Mouse (Mus musculus) forebrain, embryonic 12.5 days (tissue): ENCODE data around the gene Chil5. TPM values are rescaled to one million over a fixed set of nuclear protein-coding genes. Genes with fewer than 3 reads are reported as not detected.
"Not testable (repeated sequence)": the region's sequence is repeated elsewhere in the genome, so short reads cannot be mapped to it uniquely, and the experiment has no call there.

Source experiments
- ATAC-seq: fragments of 200-750 bp; cut with Nextera tagmentation; 2 replicates; pipeline ENCODE4 v1.8.0; 2017; ENCODE audit warnings: moderate TSS enrichment; ENCODE audit not compliant: low FRiP score
- H3K27ac ChIP-seq: fragments of 300-500 bp; sonication (generic); 2 replicates; pipeline ENCODE4 v1.5.1; 2016; ENCODE audit warnings: mild to moderate bottlenecking
- H3K27me3 ChIP-seq: fragments of 300-500 bp; sonication (generic); 2 replicates; pipeline ENCODE4 v1.6.1; 2016; ENCODE audit warnings: mild to moderate bottlenecking
- H3K36me3 ChIP-seq: fragments of 300-500 bp; sonication (generic); replicated peaks from 2 replicates; pipeline ENCODE4 v1.6.1; 2016; ENCODE audit warnings: mild to moderate bottlenecking
- H3K4me1 ChIP-seq: fragments of 300-500 bp; sonication (generic); 2 replicates; pipeline ENCODE4 v1.6.1; 2016
- H3K4me2 ChIP-seq: fragments of 300-500 bp; sonication (generic); 2 replicates; pipeline ENCODE4 v1.6.1; 2016; ENCODE audit warnings: mild to moderate bottlenecking, moderate library complexity
- H3K4me3 ChIP-seq: fragments of 300-500 bp; sonication (generic); replicated peaks from 2 replicates; pipeline ENCODE4 v1.5.1; 2016; ENCODE audit warnings: mild to moderate bottlenecking
- H3K9ac ChIP-seq: fragments of 300-500 bp; sonication (generic); 2 replicates; pipeline ENCODE4 v1.6.1; 2016; ENCODE audit warnings: mild to moderate bottlenecking
- H3K9me3 ChIP-seq: fragments of 300-500 bp; sonication (generic); 2 replicates; pipeline ENCODE4 v1.6.1; 2016
- whole genome bisulfite sequencing: fragments of 180-500 bp; shearing (Covaris S2); methylation state at CpG from one replicate; pipeline ENCODE4 v1.1.7; 2016; 5-methylcytosine and 5-hydroxymethylcytosine counted together
- polyA plus RNA-seq: library from polyadenylated mRNA; unstranded; fragments of >200 nt; fragmentation: Nextera tagmentation; extraction: Ambion mirVana; gene quantifications from 2 replicates; pipeline ENCODE4 v1.2.1, GENCODE M21; 2016

The Chil5 gene
- polyA plus RNA-seq, 1 experiment from 2014 or later: not detected

GRCm38 (mm10) chr3:106000707-106001375 lies 31.8 kb downstream of the Chil5 start:
- Histone ChIP-seq H3K36me3 (no peaks in the 10 kb centered on the region), H3K9ac (no peak overlapping the region), H3K27me3 (0 out of 2 replicates have a peak, but pooled peaks cover 3% of the 10 kb centered on the region), H3K27ac (no peak overlapping the region), H3K4me1 (peaks cover 10% of the 10 kb centered on the region), H3K4me3 (peak overlapping the region; percentile 25), H3K9me3 (no peaks in the 10 kb centered on the region), H3K4me2 (peak overlapping the region; percentile 52)
- peak; percentile 68; the same call in 1 of the 2 replicates for ATAC-seq
- 19% methylated on average over 11 of the region's 11 CpGs for WGBS

- H3K9ac ChIP-seq: no peak overlapping the region
- 83% methylated on average over 2 of the region's 2 CpGs for WGBS
- H3K36me3 ChIP-seq: no peaks in the 10 kb centered on the region
- no peaks in the 10 kb centered on the region for H3K9me3 ChIP-seq
- no peaks in the 10 kb centered on the region for H3K4me1 ChIP-seq
- H3K27ac ChIP-seq: no peak overlapping the region
- no peak overlapping the region for H3K4me2 ChIP-seq
- ATAC-seq: no peak
- H3K27me3 ChIP-seq: no peaks in the 10 kb centered on the region
- H3K4me3 ChIP-seq: no peak overlapping the region
These were observed 37.9 kb downstream of the Chil5 start for GRCm38 (mm10) chr3:105994730-105995129.

GRCm38 (mm10) chr3:105991653-105992283 lies 40.8 kb downstream of the Chil5 start:
- Histone ChIP-seq H3K4me1 (no peaks in the 10 kb centered on the region), H3K4me3 (no peak overlapping the region), H3K27me3 (no peaks in the 10 kb centered on the region), H3K27ac (no peak overlapping the region), H3K9me3 (no peaks in the 10 kb centered on the region), H3K4me2 (no peak overlapping the region), H3K36me3 (no peaks in the 10 kb centered on the region), H3K9ac (no peak overlapping the region)
- ATAC-seq: peak; percentile 14; the same call in 1 of the 2 replicates
- 35% methylated on average over 4 of the region's 4 CpGs for WGBS

- not testable (repeated sequence) for H3K4me2 ChIP-seq, H3K27ac ChIP-seq, H3K36me3 ChIP-seq, H3K4me1 ChIP-seq, H3K9me3 ChIP-seq, H3K27me3 ChIP-seq, H3K4me3 ChIP-seq, H3K9ac ChIP-seq, ATAC-seq
- WGBS: 41% methylated on average over 5 of the region's 5 CpGs
These were observed 43.0 kb downstream of the Chil5 start for GRCm38 (mm10) chr3:105989611-105990010.

- no peaks in the 10 kb centered on the region for H3K9me3 ChIP-seq
- H3K36me3 ChIP-seq: peaks cover 13% of the 10 kb centered on the region
- no peak overlapping the region for H3K4me3 ChIP-seq
- no peak for ATAC-seq
- H3K27me3 ChIP-seq: no peaks in the 10 kb centered on the region
- H3K4me1 ChIP-seq: no peaks in the 10 kb centered on the region
- WGBS: 94% methylated on average over 2 of the region's 2 CpGs
- no peak overlapping the region for H3K4me2 ChIP-seq
- H3K9ac ChIP-seq: no peak overlapping the region
- H3K27ac ChIP-seq: no peak overlapping the region
These were observed 58.4 kb downstream of the Chil5 start for GRCm38 (mm10) chr3:105974174-105974573.

GRCm38 (mm10) chr3:105973411-105973810 lies 59.2 kb downstream of the Chil5 start, which contains the start of gene Ovgp1:
Ovgp1 (plus strand) TSS chr3:105973711.
- Histone ChIP-seq H3K4me1 (no peaks in the 10 kb centered on the region), H3K9ac (no peak within 1 kb of the TSS), H3K4me2 (no peak within 1 kb of the TSS), H3K36me3 (peaks cover 21% of the 10 kb centered on the region), H3K27ac (no peak within 1 kb of the TSS), H3K4me3 (no peak within 1 kb of the TSS), H3K27me3 (no peaks in the 10 kb centered on the region), H3K9me3 (no peaks in the 10 kb centered on the region)
- 90% methylated on average over 3 of the region's 3 CpGs for WGBS
- ATAC-seq: no peak

GRCm38 (mm10) chr3:105971831-105972446 lies 60.7 kb downstream of the Chil5 start:
- WGBS: 79% methylated on average over 5 of the region's 5 CpGs
- Histone ChIP-seq H3K27ac (no peak overlapping the region), H3K36me3 (peaks cover 36% of the 10 kb centered on the region), H3K9ac (no peak overlapping the region), H3K27me3 (no peaks in the 10 kb centered on the region), H3K4me2 (no peak overlapping the region), H3K9me3 (no peaks in the 10 kb centered on the region), H3K4me1 (no peaks in the 10 kb centered on the region), H3K4me3 (no peak overlapping the region)
- no peak for ATAC-seq

Other genes with a start within 250 kb of the Chil5 start
- gene Rap1a, start 231.5 kb downstream of the Chil5 start, polyA plus RNA-seq: 71.0 and 81.6 TPM in 2 replicates
- gene Adora3, start 162.0 kb downstream of the Chil5 start, polyA plus RNA-seq: 0.15 TPM in 1 of 2 replicates, not detected in the other
- not detected in 2 replicates for gene Tmigd3, start 161.9 kb downstream of the Chil5 start, polyA plus RNA-seq
- gene I830077J02Rik, start 100.2 kb downstream of the Chil5 start, polyA plus RNA-seq: 0.14 and 0.45 TPM in 2 replicates
- gene Wdr77, start 73.4 kb downstream of the Chil5 start, polyA plus RNA-seq: 121 and 129 TPM in 2 replicates
- gene Atp5f1, start 72.7 kb downstream of the Chil5 start, polyA plus RNA-seq: 455 and 468 TPM in 2 replicates
- 3.8 and 4.8 TPM in 2 replicates for gene Ovgp1, start 59.1 kb downstream of the Chil5 start, polyA plus RNA-seq
- gene Pifo, start 18.2 kb downstream of the Chil5 start, polyA plus RNA-seq: 0.91 and 3.1 TPM in 2 replicates
- 0.36 TPM in 1 of 2 replicates, not detected in the other for gene Chia1, start 80.4 kb upstream of the Chil5 start, polyA plus RNA-seq
- gene Chil3, start 134.8 kb upstream of the Chil5 start, polyA plus RNA-seq: not detected in 2 replicates
- gene Chil4, start 186.7 kb upstream of the Chil5 start, polyA plus RNA-seq: not detected in 2 replicates